Mouse (Mus musculus): Measurements from ENCODE around the gene Ezh1.

DNA sequence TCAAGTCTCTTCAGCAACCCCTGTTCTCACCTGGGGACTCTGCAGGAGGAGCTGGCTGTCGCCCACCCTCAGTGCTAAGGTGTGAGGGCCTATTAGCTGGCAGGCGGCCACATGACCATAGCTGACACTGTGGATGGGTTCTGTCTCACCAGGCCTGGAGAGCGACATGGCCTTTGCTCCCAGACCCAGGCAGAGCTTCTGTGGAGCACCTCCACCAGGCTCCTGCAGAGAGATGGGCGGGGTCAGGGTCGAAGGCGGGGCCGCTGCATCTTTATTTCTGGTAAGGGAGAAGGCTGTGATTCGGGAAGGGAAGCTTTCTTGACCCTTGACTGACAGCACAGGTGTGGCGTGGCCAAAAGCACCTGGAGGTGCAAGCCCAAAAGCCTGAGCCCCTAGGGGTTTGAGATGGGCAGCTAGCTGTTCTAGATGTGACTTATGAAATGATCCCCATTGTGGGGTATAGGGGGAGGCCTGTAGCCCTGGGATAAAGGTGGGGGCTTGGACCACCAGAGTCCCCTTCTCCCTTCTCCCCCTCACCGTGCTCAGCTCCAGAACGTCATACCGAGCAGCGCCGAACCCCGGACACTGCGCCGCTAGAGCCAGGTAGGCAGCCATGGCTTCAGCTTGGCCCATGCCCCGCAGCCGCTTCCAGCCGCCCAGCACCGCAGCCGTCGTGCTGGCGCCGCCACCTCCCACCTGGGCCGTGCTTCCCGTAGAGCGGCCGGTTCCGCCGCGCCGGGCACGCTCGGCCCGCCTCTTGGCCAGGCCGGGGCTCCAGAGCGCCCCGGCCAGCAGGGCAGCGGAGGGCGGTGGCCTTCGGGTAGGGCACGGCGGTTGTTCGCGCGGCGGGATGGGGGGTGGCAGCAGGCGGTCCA is 62.5 kb downstream of the Ezh1 start:
- TF ChIP-seq CTCF (IDR thresholded peaks at IDR 0.05; ENCODE audit: low read depth, low read length) (no peak), GATA1 (IDR thresholded peaks at IDR 0.05; ENCODE audit: borderline replicate concordance, low read length) (no peak), POLR2AphosphoS5 (IDR thresholded peaks at IDR 0.05; ENCODE audit: insufficient replicate concordance, low read depth, low read length) (no peak), TAL1 (conservative IDR thresholded peaks at IDR 0.05; ENCODE audit: low read depth, low read length) (no peak), GATA2 (IDR thresholded peaks at IDR 0.05; ENCODE audit: borderline replicate concordance, low read depth, low read length) (no peak)

Measured in G1E (cell line).